Mouse (Mus musculus): Measurements from ENCODE around the gene Dpf1.

DNA sequence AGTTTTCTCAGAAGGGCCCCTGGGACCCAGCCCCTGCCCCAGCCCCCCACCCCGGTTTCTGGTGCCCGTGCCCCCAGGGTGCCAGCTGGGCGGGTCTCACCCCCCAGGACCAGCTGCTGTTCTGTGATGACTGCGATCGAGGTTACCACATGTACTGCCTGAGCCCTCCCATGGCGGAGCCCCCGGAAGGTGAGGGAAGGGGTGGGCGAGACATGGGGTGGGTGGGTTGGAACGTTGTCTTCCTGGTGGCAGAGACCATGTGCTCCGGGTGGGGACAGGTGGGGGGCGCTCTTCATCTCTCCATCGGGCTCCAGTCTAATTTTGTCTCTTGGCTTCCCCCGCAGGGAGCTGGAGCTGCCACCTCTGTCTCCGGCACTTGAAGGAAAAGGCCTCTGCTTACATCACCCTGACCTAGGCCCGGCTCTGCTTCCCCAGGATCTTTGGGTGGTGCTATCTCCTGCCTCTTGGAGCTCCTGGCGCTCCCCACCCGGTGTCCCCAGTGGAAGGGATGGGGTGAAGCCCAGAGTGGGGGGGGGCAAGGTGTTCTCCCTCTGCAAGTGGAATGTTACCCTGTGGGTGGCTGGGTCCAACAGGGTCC, 12.5 kb downstream of the Dpf1 start:
- TF ChIP-seq GATA1 (IDR thresholded peaks at IDR 0.05; ENCODE audit: borderline replicate concordance, low read length) = no peak
- no peak for TF ChIP-seq FLI1 (IDR thresholded peaks at IDR 0.05; ENCODE audit: low read length)

Measured in megakaryocyte, embryonic 14.5 days (primary cell).